Mouse (Mus musculus) embryonic facial prominence, embryonic 14.5 days (tissue): ENCODE measurements around the gene Fcrl5. TPM values are rescaled to one million over a fixed set of nuclear protein-coding genes. Genes with fewer than 3 reads are reported as not detected.

Source experiments
- ATAC-seq: fragments of 200-750 bp; cut with Nextera tagmentation; 2 replicates; pipeline ENCODE4 v1.8.0; 2017; ENCODE audit warnings: low read depth, moderate number of reproducible peaks, moderate TSS enrichment
- DNase-seq: peaks from one replicate; pipeline ENCODE4 v3.0.0-alpha.2; 2015; ENCODE audit warnings: low spot score
- H3K27ac ChIP-seq: fragments of 300-500 bp; sonication (generic); replicated peaks from 2 replicates; pipeline ENCODE4 v1.5.1; 2014; ENCODE audit warnings: low read depth, mild to moderate bottlenecking, low read length, moderate library complexity
- H3K27me3 ChIP-seq: fragments of 300-500 bp; sonication (generic); replicated peaks from 2 replicates; pipeline ENCODE4 v1.6.1; 2014; ENCODE audit warnings: low read length; ENCODE audit not compliant: control insufficient read depth, insufficient read depth
- H3K36me3 ChIP-seq: fragments of 300-500 bp; sonication (generic); 2 replicates; pipeline ENCODE4 v1.6.1; 2014; ENCODE audit warnings: low read length, mixed read lengths; ENCODE audit not compliant: control insufficient read depth, insufficient read depth
- H3K4me1 ChIP-seq: fragments of 300-500 bp; sonication (generic); 2 replicates; pipeline ENCODE4 v1.6.1; 2014; ENCODE audit warnings: antibody characterized with exemption, low read length; ENCODE audit not compliant: control insufficient read depth, insufficient read depth
- H3K4me2 ChIP-seq: fragments of 300-500 bp; sonication (generic); 2 replicates; pipeline ENCODE4 v1.6.1; 2014; ENCODE audit warnings: low read depth, mild to moderate bottlenecking, low read length, moderate library complexity, mixed read lengths
- H3K4me3 ChIP-seq: fragments of 300-500 bp; sonication (generic); 2 replicates; pipeline ENCODE4 v1.5.1; 2014; ENCODE audit warnings: low read depth, mild to moderate bottlenecking, low read length
- H3K9ac ChIP-seq: fragments of 300-500 bp; sonication (generic); 2 replicates; pipeline ENCODE4 v1.6.1; 2014; ENCODE audit warnings: low read depth, mild to moderate bottlenecking, low read length, moderate library complexity, mixed read lengths
- H3K9me3 ChIP-seq: fragments of 300-500 bp; sonication (generic); 2 replicates; pipeline ENCODE4 v1.6.1; 2016; ENCODE audit warnings: low read length; ENCODE audit not compliant: control insufficient read depth
- WGBS: fragments of 180-500 bp; shearing (Covaris S2); extraction: QIAGEN DNeasy Blood & Tissue Kit; methylation state at CpG from one replicate; pipeline ENCODE4 v1.1.7; 2014; 5-methylcytosine and 5-hydroxymethylcytosine counted together
- polyA plus RNA-seq: library from polyadenylated mRNA; unstranded; fragments of >200 nt; fragmentation: Nextera tagmentation; extraction: Ambion mirVana; gene quantifications from 2 replicates; pipeline ENCODE4 v1.2.1, GENCODE M21; 2014

Fcrl5 gene
- polyA plus RNA-seq, 1 experiment from 2014 or later = not detected

- ATAC-seq = no peak
- H3K36me3 ChIP-seq = no peaks in the 10 kb centered on the region
- no peaks in the 10 kb centered on the region for H3K4me1 ChIP-seq
- DNase-seq = peak; percentile 44
- WGBS = 19% methylated on average over 7 of the region's 7 CpGs
- no peak overlapping the region for H3K4me2 ChIP-seq
- no peaks in the 10 kb centered on the region for H3K9me3 ChIP-seq
- H3K9ac ChIP-seq = no peak overlapping the region
- H3K27me3 ChIP-seq = 0 out of 2 replicates have a peak, but pooled peaks cover 4% of the 10 kb centered on the region
- no peak overlapping the region for H3K4me3 ChIP-seq
- H3K27ac ChIP-seq = no peak overlapping the region
Measured at GRCm38 (mm10) chr3:87504330-87504729, 68.8 kb downstream of the Fcrl5 start.

DNA sequence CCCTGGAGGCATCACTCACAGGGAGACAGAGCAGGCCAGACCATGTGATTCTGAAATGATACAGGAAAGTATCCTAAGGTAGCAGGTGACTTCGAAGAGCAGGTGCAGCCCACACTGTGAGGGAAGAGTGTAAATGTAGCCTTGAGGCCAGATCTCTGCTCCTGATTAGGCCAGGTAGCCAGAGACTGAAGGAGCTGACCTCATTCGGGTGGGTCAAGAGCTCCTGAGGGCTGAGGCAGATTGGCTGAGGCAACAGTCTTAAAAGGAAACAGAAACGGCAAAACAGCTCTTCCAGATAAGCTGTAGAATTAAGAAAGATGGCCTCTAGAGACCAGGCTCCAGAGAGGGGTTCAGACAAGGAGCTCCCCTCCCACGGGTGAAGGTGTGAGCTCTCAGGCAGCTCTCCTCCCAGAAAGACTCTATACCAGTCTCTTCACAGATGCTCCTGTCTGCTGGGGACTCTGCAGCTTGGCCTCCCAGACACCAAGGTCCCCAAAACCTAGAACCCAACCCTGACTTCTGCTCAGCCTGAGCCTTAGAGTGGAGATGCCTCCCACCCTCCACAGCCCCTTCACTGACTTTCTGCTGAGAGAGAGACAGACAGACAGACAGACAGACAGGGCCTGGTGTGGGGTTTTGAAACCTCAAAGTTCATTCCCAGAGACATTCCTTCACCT is 69.3 kb downstream of the Fcrl5 start:
- H3K27ac ChIP-seq = no peak overlapping the region
- no peaks in the 10 kb centered on the region for H3K9me3 ChIP-seq
- WGBS = 33% methylated on average over 4 of the region's 4 CpGs
- no peak for ATAC-seq
- DNase-seq = no peak
- H3K4me3 ChIP-seq = no peak overlapping the region
- H3K9ac ChIP-seq = no peak overlapping the region
- H3K4me2 ChIP-seq = no peak overlapping the region
- H3K27me3 ChIP-seq = 0 out of 2 replicates have a peak, but pooled peaks cover 4% of the 10 kb centered on the region
- no peaks in the 10 kb centered on the region for H3K36me3 ChIP-seq
- no peaks in the 10 kb centered on the region for H3K4me1 ChIP-seq

GRCm38 (mm10) chr3:87506456-87507416 is 71.2 kb downstream of the Fcrl5 start:
- Histone ChIP-seq H3K27me3 (0 out of 2 replicates have a peak, but pooled peaks cover 4% of the 10 kb centered on the region), H3K4me3 (no peak overlapping the region), H3K4me1 (no peaks in the 10 kb centered on the region), H3K27ac (no peak overlapping the region), H3K36me3 (no peaks in the 10 kb centered on the region), H3K9me3 (no peaks in the 10 kb centered on the region), H3K4me2 (no peak overlapping the region), H3K9ac (no peak overlapping the region)
- no peak for ATAC-seq
- WGBS = 69% methylated on average over 12 of the region's 12 CpGs
- no peak for DNase-seq

- H3K4me2 ChIP-seq = peak overlapping the region; percentile 28
- no peak overlapping the region for H3K4me3 ChIP-seq
- ATAC-seq = peak; percentile 85
- peak; percentile 89 for DNase-seq
- H3K36me3 ChIP-seq = no peaks in the 10 kb centered on the region
- H3K27ac ChIP-seq = no peak overlapping the region
- 0 out of 2 replicates have a peak overlapping the region, but pooled peaks have one; percentile 26 for H3K9ac ChIP-seq
- no peaks in the 10 kb centered on the region for H3K4me1 ChIP-seq
- WGBS = 27% methylated on average over 17 of the region's 17 CpGs
- H3K9me3 ChIP-seq = no peaks in the 10 kb centered on the region
- H3K27me3 ChIP-seq = 0 out of 2 replicates have a peak, but pooled peaks cover 2% of the 10 kb centered on the region
Measured at GRCm38 (mm10) chr3:87508205-87508901, 72.8 kb downstream of the Fcrl5 start.

DNA sequence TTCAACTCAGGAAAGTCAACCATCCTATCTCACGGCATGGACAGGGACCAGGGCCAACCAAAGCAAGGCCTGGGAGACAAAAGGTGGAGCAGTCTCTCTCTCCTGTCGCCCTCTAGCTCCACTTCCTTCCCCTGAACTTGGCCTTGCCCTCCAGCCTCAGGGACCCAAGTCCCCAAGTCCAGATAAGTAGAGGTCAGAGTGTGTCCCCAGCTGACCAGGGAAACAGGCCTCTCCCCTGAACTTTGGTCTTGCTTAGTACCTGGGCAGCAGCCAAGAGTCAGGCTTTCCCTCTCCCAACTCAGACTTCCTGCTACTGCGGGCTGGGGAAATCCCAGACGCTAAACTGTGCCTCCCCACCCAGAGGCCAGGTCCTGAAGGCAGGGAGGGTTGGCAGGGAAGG is 73.5 kb downstream of the Fcrl5 start:
- no peaks in the 10 kb centered on the region for H3K36me3 ChIP-seq
- WGBS = 42% methylated on average over 4 of the region's 4 CpGs
- H3K4me2 ChIP-seq = no peak overlapping the region
- H3K9ac ChIP-seq = no peak overlapping the region
- no peak for ATAC-seq
- H3K4me1 ChIP-seq = no peaks in the 10 kb centered on the region
- no peak overlapping the region for H3K4me3 ChIP-seq
- no peaks in the 10 kb centered on the region for H3K27me3 ChIP-seq
- H3K9me3 ChIP-seq = no peaks in the 10 kb centered on the region
- DNase-seq = no peak
- no peak overlapping the region for H3K27ac ChIP-seq

- H3K4me1 ChIP-seq = no peaks in the 10 kb centered on the region
- 95% methylated on average over 9 of the region's 9 CpGs for WGBS
- H3K27me3 ChIP-seq = no peaks in the 10 kb centered on the region
- no peak for ATAC-seq
- H3K4me2 ChIP-seq = no peak overlapping the region
- no peak for DNase-seq
- no peak overlapping the region for H3K27ac ChIP-seq
- H3K9ac ChIP-seq = no peak overlapping the region
- H3K4me3 ChIP-seq = no peak overlapping the region
- H3K36me3 ChIP-seq = no peaks in the 10 kb centered on the region
- H3K9me3 ChIP-seq = no peaks in the 10 kb centered on the region
Measured at GRCm38 (mm10) chr3:87510832-87511231, 75.3 kb downstream of the Fcrl5 start.

DNA sequence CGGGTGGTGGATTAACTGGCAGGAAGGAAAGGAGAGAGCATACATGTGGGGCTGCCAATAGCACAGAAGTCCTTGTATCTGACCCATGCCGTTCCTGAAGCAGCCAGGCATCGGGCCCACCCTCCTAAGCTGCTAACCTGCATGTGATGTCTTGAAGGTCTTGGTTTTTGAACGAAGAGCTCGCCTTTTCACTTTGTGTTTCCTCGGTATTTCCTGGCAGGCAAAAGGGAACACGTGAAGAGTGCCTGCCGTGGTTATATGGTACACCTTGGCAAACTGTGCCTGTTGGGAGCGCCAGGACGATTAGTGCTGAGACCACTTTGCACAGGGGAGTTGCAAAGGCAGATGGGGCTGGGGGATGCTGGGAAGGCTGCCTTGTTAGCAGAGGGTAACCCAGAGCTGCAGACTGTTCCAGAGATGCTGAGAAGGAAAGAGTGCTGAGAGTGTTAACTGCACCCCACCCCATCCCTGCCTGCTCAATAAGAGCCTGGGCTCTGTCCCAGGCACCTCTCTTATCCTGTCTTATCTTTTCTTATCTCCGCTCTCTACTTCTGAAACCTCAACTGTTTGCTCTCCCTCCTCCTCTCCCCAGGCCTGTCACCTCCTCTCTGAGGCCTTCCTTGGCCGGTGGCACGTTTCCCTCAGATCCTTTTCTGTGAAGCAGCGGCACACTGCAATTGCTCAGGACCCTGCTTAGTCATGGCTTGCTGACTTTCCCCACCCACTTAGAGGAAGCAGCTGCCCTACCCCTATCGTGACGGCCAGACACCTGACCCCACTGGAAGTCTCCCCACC is 76.6 kb downstream of the Fcrl5 start:
- Histone ChIP-seq H3K4me2 (no peak overlapping the region), H3K36me3 (no peaks in the 10 kb centered on the region), H3K4me1 (no peaks in the 10 kb centered on the region), H3K27ac (no peak overlapping the region), H3K9me3 (no peaks in the 10 kb centered on the region), H3K9ac (no peak overlapping the region), H3K4me3 (no peak overlapping the region), H3K27me3 (no peaks in the 10 kb centered on the region)
- WGBS = 46% methylated on average over 16 of the region's 16 CpGs
- ATAC-seq (no peak), DNase-seq (no peak)
